Mouse (Mus musculus) E14TG2a.4 (cell line): ENCODE results near the gene Olfr58.
"Not testable (repeated sequence)": the region's sequence is repeated elsewhere in the genome, so short reads cannot be mapped to it uniquely, and the experiment has no call there.

ENCODE experiments used
- CTCF ChIP-seq: conservative IDR thresholded peaks from 2 replicates; pipeline ENCODE4 v1.5.1; 2014; ENCODE audit warnings: low read length
- NANOG ChIP-seq: IDR thresholded peaks from 2 replicates; pipeline ENCODE4 v1.6.1; 2014; ENCODE audit warnings: borderline replicate concordance, low read length, mixed read lengths
- POU5F1 ChIP-seq: IDR thresholded peaks from 2 replicates; pipeline ENCODE4 v1.6.1; 2014; ENCODE audit warnings: low read length, borderline replicate concordance

GRCm38 (mm10) chr9:19804606-19805005, 24.5 kb downstream of the Olfr58 start, which contains the start of gene Olfr859:
- not testable (repeated sequence) for TF ChIP-seq CTCF, NANOG, POU5F1
